Mouse (Mus musculus): ENCODE results near the gene Car5a.

- TF ChIP-seq CHD2 (IDR thresholded peaks at IDR 0.05; ENCODE audit: low read depth, low read length), result no peak
- no peak for TF ChIP-seq HCFC1 (IDR thresholded peaks at IDR 0.05; ENCODE audit: borderline replicate concordance, insufficient read depth, low read length)
Measured at GRCm38 (mm10) chr8:121874031-121874430, 70.7 kb downstream of the Car5a start.
